Mouse (Mus musculus) inflammation-experienced regulatory T-cells, adult 6 months (primary cell): ENCODE results near the gene Col26a1. TPM values are rescaled to one million over a fixed set of nuclear protein-coding genes. Genes with fewer than 3 reads are reported as not detected.
"Not testable (repeated sequence)": the region's sequence is repeated elsewhere in the genome, so short reads cannot be mapped to it uniquely, and the experiment has no call there.

Experiments
- ATAC-seq: one replicate; pipeline ENCODE4 v1.8.0; 2017
- polyA plus RNA-seq, 3 experiments: library from polyadenylated mRNA; unstranded; fragments of 100-300 nt; shearing (Covaris generic); gene quantifications; one replicate each; pipeline ENCODE4 v1.2.1; 2017

The Col26a1 gene
- polyA plus RNA-seq, 3 experiments from 2014 or later, result not detected

GRCm38 (mm10) chr5:136738918-136739317 is 144.1 kb downstream of the Col26a1 start:
- no peak for ATAC-seq

- not testable (repeated sequence) for ATAC-seq
Observed at GRCm38 (mm10) chr5:136726271-136726670, 156.7 kb downstream of the Col26a1 start.

- no peak for ATAC-seq
Observed at GRCm38 (mm10) chr5:136721596-136721995, 161.4 kb downstream of the Col26a1 start.

GRCm38 (mm10) chr5:136718656-136719055 is 164.4 kb downstream of the Col26a1 start:
- no peak for ATAC-seq

GRCm38 (mm10) chr5:136717573-136717854 is 165.5 kb downstream of the Col26a1 start:
- no peak for ATAC-seq

- no peak for ATAC-seq
Observed at GRCm38 (mm10) chr5:136716696-136717572, 166.1 kb downstream of the Col26a1 start.

- no peak for ATAC-seq
Observed at GRCm38 (mm10) chr5:136714879-136715278, 168.1 kb downstream of the Col26a1 start.

- no peak for ATAC-seq
Observed at GRCm38 (mm10) chr5:136714232-136714875, 168.7 kb downstream of the Col26a1 start.

- no peak for ATAC-seq
Observed at GRCm38 (mm10) chr5:136710742-136711141, 172.3 kb downstream of the Col26a1 start.

GRCm38 (mm10) chr5:136708116-136708515 is 174.9 kb downstream of the Col26a1 start:
- no peak for ATAC-seq

- peak; percentile 21 for ATAC-seq
Observed at GRCm38 (mm10) chr5:136706803-136707202, 176.2 kb downstream of the Col26a1 start.

GRCm38 (mm10) chr5:136705532-136705931 is 177.5 kb downstream of the Col26a1 start:
- no peak for ATAC-seq

- no peak for ATAC-seq
Observed at GRCm38 (mm10) chr5:136704151-136704550, 178.9 kb downstream of the Col26a1 start.

- ATAC-seq, result peak; percentile 64
Observed at GRCm38 (mm10) chr5:136703751-136704150, 179.3 kb downstream of the Col26a1 start.

- ATAC-seq, result no peak
Observed at GRCm38 (mm10) chr5:136702159-136702725, 180.8 kb downstream of the Col26a1 start.

GRCm38 (mm10) chr5:136697618-136698017 is 185.4 kb downstream of the Col26a1 start:
- no peak for ATAC-seq

GRCm38 (mm10) chr5:136696516-136696915 is 186.5 kb downstream of the Col26a1 start:
- no peak for ATAC-seq

GRCm38 (mm10) chr5:136694976-136695375 is 188.0 kb downstream of the Col26a1 start:
- no peak for ATAC-seq

GRCm38 (mm10) chr5:136693418-136693817 is 189.6 kb downstream of the Col26a1 start:
- no peak for ATAC-seq

- ATAC-seq, result no peak
Observed at GRCm38 (mm10) chr5:136692784-136693183, 190.2 kb downstream of the Col26a1 start, which contains the start of gene Myl10. Gene Myl10 (plus strand): TSS chr5:136693146.
